Mouse (Mus musculus) liver, embryonic 15.5 days (tissue): ENCODE results near the gene Hist1h2bc. TPM values are rescaled to one million over a fixed set of nuclear protein-coding genes. Genes with fewer than 3 reads are reported as not detected.
"Not testable (repeated sequence)": the region's sequence is repeated elsewhere in the genome, so short reads cannot be mapped to it uniquely, and the experiment has no call there.

Experiments used
- ATAC-seq: fragments of 200-750 bp; cut with Nextera tagmentation; 2 replicates; pipeline ENCODE4 v1.8.0; 2017; ENCODE audit warnings: moderate number of reproducible peaks, mild to moderate bottlenecking, moderate library complexity; ENCODE audit not compliant: insufficient read depth
- H3K27ac ChIP-seq: fragments of 300-500 bp; sonication (generic); replicated peaks from 2 replicates; pipeline ENCODE4 v1.5.1; 2015; ENCODE audit warnings: mild to moderate bottlenecking, inconsistent platforms
- H3K27me3 ChIP-seq: fragments of 300-500 bp; sonication (generic); 2 replicates; pipeline ENCODE4 v1.6.1; 2015; ENCODE audit warnings: mild to moderate bottlenecking, inconsistent platforms
- H3K36me3 ChIP-seq: fragments of 300-500 bp; sonication (generic); replicated peaks from 2 replicates; pipeline ENCODE4 v1.6.1; 2015; ENCODE audit warnings: moderate library complexity, mild to moderate bottlenecking, inconsistent platforms
- H3K4me1 ChIP-seq: fragments of 300-500 bp; sonication (generic); replicated peaks from 2 replicates; pipeline ENCODE4 v1.6.1; 2015; ENCODE audit warnings: inconsistent platforms
- H3K4me2 ChIP-seq: fragments of 300-500 bp; sonication (generic); 2 replicates; pipeline ENCODE4 v1.6.1; 2015; ENCODE audit warnings: moderate library complexity, mild to moderate bottlenecking, inconsistent platforms
- H3K4me3 ChIP-seq: fragments of 300-500 bp; sonication (generic); replicated peaks from 2 replicates; pipeline ENCODE4 v1.5.1; 2015; ENCODE audit warnings: mild to moderate bottlenecking, inconsistent platforms
- H3K9ac ChIP-seq: fragments of 300-500 bp; sonication (generic); 2 replicates; pipeline ENCODE4 v1.6.1; 2015; ENCODE audit warnings: moderate library complexity, mild to moderate bottlenecking, inconsistent platforms
- H3K9me3 ChIP-seq: fragments of 300-500 bp; sonication (generic); replicated peaks from 2 replicates; pipeline ENCODE4 v1.6.1; 2016; ENCODE audit warnings: inconsistent platforms
- WGBS: fragments of 180-500 bp; shearing (Covaris S2); methylation state at CpG from one replicate; pipeline ENCODE4 v1.1.7; 2015; ENCODE audit warnings: mixed read lengths; ENCODE audit not compliant: insufficient replicate concordance; 5-methylcytosine and 5-hydroxymethylcytosine counted together
- polyA plus RNA-seq: library from polyadenylated mRNA; unstranded; fragments of >200 nt; fragmentation: Nextera tagmentation; extraction: Ambion mirVana; gene quantifications from 2 replicates; pipeline ENCODE4 v1.2.1, GENCODE M21; 2015

The Hist1h2bc gene
- polyA plus RNA-seq: 136 and 151 TPM in 2 replicates

- peak within 1 kb of the TSS; percentile 72 for H3K9ac ChIP-seq
- H3K4me2 ChIP-seq: peak within 1 kb of the TSS; percentile 74
- peak within 1 kb of the TSS; percentile 100 for H3K27ac ChIP-seq
- no peaks in the 10 kb centered on the region for H3K36me3 ChIP-seq
- no peaks in the 10 kb centered on the region for H3K27me3 ChIP-seq
- peak; percentile 93 for ATAC-seq
- peak within 1 kb of the TSS; percentile 63 for H3K4me3 ChIP-seq
- under 1% methylated on average over 32 of the region's 32 CpGs for WGBS
- no peaks in the 10 kb centered on the region for H3K9me3 ChIP-seq
- peaks cover 49% of the 10 kb centered on the region for H3K4me1 ChIP-seq
These were observed at the start of gene Hist1h2bc, which contains the start of gene Hist1h2ac for GRCm38 (mm10) chr13:23683755-23684281. Gene Hist1h2bc (plus strand): TSS chr13:23684199. Gene Hist1h2ac (minus strand): TSS chr13:23683948.

- H3K27ac ChIP-seq: no peak overlapping the region
- no peaks in the 10 kb centered on the region for H3K9me3 ChIP-seq
- 48% methylated on average over 6 of the region's 6 CpGs for WGBS
- H3K4me2 ChIP-seq: no peak overlapping the region
- ATAC-seq: no peak
- H3K4me3 ChIP-seq: no peak overlapping the region
- H3K4me1 ChIP-seq: no peaks in the 10 kb centered on the region
- H3K27me3 ChIP-seq: 0 out of 2 replicates have a peak, but pooled peaks cover 6% of the 10 kb centered on the region
- no peak overlapping the region for H3K9ac ChIP-seq
- H3K36me3 ChIP-seq: no peaks in the 10 kb centered on the region
These were observed 24.2 kb upstream of the Hist1h2bc start for GRCm38 (mm10) chr13:23659636-23660366.

GRCm38 (mm10) chr13:23662536-23662935 lies 21.5 kb upstream of the Hist1h2bc start:
- Histone ChIP-seq H3K4me2 (no peak overlapping the region), H3K9me3 (no peaks in the 10 kb centered on the region), H3K27ac (no peak overlapping the region), H3K27me3 (0 out of 2 replicates have a peak, but pooled peaks cover 6% of the 10 kb centered on the region), H3K36me3 (no peaks in the 10 kb centered on the region), H3K4me3 (no peak overlapping the region), H3K9ac (no peak overlapping the region), H3K4me1 (no peaks in the 10 kb centered on the region)
- 46% methylated on average over 3 of the region's 3 CpGs for WGBS
- ATAC-seq: no peak

- WGBS: 58% methylated on average over 6 of the region's 6 CpGs
- H3K4me1 ChIP-seq: peaks cover 37% of the 10 kb centered on the region
- no peak for ATAC-seq
- H3K9ac ChIP-seq: peak overlapping the region; percentile 71
- H3K27me3 ChIP-seq: no peaks in the 10 kb centered on the region
- peak overlapping the region; percentile 74 for H3K4me2 ChIP-seq
- peak overlapping the region; percentile 100 for H3K27ac ChIP-seq
- H3K36me3 ChIP-seq: no peaks in the 10 kb centered on the region
- H3K9me3 ChIP-seq: no peaks in the 10 kb centered on the region
- peak overlapping the region; percentile 53 for H3K4me3 ChIP-seq
These were observed 1.9 kb upstream of the Hist1h2bc start for GRCm38 (mm10) chr13:23681990-23682582.

- 0% methylated on average over 1 of the region's 1 CpGs for WGBS
- Histone ChIP-seq H3K4me3 (peak overlapping the region; percentile 53), H3K9me3 (no peaks in the 10 kb centered on the region), H3K4me1 (peaks cover 39% of the 10 kb centered on the region), H3K27ac (peak overlapping the region; percentile 100), H3K36me3 (no peaks in the 10 kb centered on the region), H3K4me2 (peak overlapping the region; percentile 74), H3K9ac (peak overlapping the region; percentile 71), H3K27me3 (no peaks in the 10 kb centered on the region)
- no peak for ATAC-seq
These were observed 1.4 kb upstream of the Hist1h2bc start for GRCm38 (mm10) chr13:23682623-23682946.

GRCm38 (mm10) chr13:23682947-23683754 lies 848 bp upstream of the Hist1h2bc start:
- WGBS: 7% methylated on average over 16 of the region's 30 CpGs

GRCm38 (mm10) chr13:23684295-23684945 lies 421 bp downstream of the Hist1h2bc start:
- H3K27ac ChIP-seq: peak overlapping the region; percentile 100
- H3K4me3 ChIP-seq: peak overlapping the region; percentile 63
- peak overlapping the region; percentile 72 for H3K9ac ChIP-seq
- not testable (repeated sequence) for ATAC-seq, H3K9me3 ChIP-seq, H3K36me3 ChIP-seq, H3K27me3 ChIP-seq
- peaks cover 54% of the 10 kb centered on the region for H3K4me1 ChIP-seq
- H3K4me2 ChIP-seq: peak overlapping the region; percentile 68
- WGBS: under 1% methylated on average over 23 of the region's 37 CpGs

More at GRCm38 (mm10) chr13:23682947-23683754, 848 bp upstream of the Hist1h2bc start:
- peak overlapping the region; percentile 71 for H3K9ac ChIP-seq
- H3K4me2 ChIP-seq: peak overlapping the region; percentile 74
- not testable (repeated sequence) for H3K36me3 ChIP-seq, H3K9me3 ChIP-seq, ATAC-seq, H3K27me3 ChIP-seq
- H3K27ac ChIP-seq: peak overlapping the region; percentile 100
- peak overlapping the region; percentile 53 for H3K4me3 ChIP-seq
- H3K4me1 ChIP-seq: peaks cover 44% of the 10 kb centered on the region

- Histone ChIP-seq H3K9ac (peak overlapping the region; percentile 72), H3K27me3 (no peaks in the 10 kb centered on the region), H3K4me3 (peak overlapping the region; percentile 63), H3K27ac (peak overlapping the region; percentile 100), H3K4me2 (peak overlapping the region; percentile 68), H3K36me3 (no peaks in the 10 kb centered on the region), H3K4me1 (peaks cover 52% of the 10 kb centered on the region), H3K9me3 (no peaks in the 10 kb centered on the region)
- WGBS: 5% methylated on average over 15 of the region's 15 CpGs
- no peak for ATAC-seq
These were observed 1.3 kb downstream of the Hist1h2bc start for GRCm38 (mm10) chr13:23685121-23685861.

- 0 out of 2 replicates have a peak, but pooled peaks cover 4% of the 10 kb centered on the region for H3K36me3 ChIP-seq
- H3K9me3 ChIP-seq: no peaks in the 10 kb centered on the region
- peak overlapping the region; percentile 63 for H3K4me3 ChIP-seq
- peak overlapping the region; percentile 100 for H3K27ac ChIP-seq
- H3K27me3 ChIP-seq: no peaks in the 10 kb centered on the region
- H3K4me2 ChIP-seq: peak overlapping the region; percentile 68
- H3K9ac ChIP-seq: peak overlapping the region; percentile 72
- H3K4me1 ChIP-seq: peaks cover 51% of the 10 kb centered on the region
- ATAC-seq: no peak
- WGBS: 29% methylated on average over 4 of the region's 4 CpGs
These were observed 2.0 kb downstream of the Hist1h2bc start for GRCm38 (mm10) chr13:23685966-23686365.

- Histone ChIP-seq H3K9me3 (no peaks in the 10 kb centered on the region), H3K27me3 (no peaks in the 10 kb centered on the region), H3K9ac (0 out of 2 replicates have a peak overlapping the region, but pooled peaks have one; percentile 32), H3K4me1 (peaks cover 44% of the 10 kb centered on the region), H3K4me3 (peak overlapping the region; percentile 24; the same call in 1 of the 2 replicates), H3K36me3 (peaks cover 12% of the 10 kb centered on the region), H3K4me2 (peak overlapping the region; percentile 51), H3K27ac (0 out of 2 replicates have a peak overlapping the region, but pooled peaks have one; percentile 41)
- no peak for ATAC-seq
- WGBS: 81% methylated on average over 4 of the region's 4 CpGs
These were observed 3.2 kb downstream of the Hist1h2bc start for GRCm38 (mm10) chr13:23687181-23687580.
